Mouse (Mus musculus): ENCODE measurements around the gene Dicer1. TPM values are rescaled to one million over a fixed set of nuclear protein-coding genes. Genes with fewer than 3 reads are reported as not detected.

Gene Dicer1
- polyA plus RNA-seq (2015; fragmentation: Nextera tagmentation; extraction: Ambion mirVana), result 52.0 and 52.1 TPM in 2 replicates

DNA sequence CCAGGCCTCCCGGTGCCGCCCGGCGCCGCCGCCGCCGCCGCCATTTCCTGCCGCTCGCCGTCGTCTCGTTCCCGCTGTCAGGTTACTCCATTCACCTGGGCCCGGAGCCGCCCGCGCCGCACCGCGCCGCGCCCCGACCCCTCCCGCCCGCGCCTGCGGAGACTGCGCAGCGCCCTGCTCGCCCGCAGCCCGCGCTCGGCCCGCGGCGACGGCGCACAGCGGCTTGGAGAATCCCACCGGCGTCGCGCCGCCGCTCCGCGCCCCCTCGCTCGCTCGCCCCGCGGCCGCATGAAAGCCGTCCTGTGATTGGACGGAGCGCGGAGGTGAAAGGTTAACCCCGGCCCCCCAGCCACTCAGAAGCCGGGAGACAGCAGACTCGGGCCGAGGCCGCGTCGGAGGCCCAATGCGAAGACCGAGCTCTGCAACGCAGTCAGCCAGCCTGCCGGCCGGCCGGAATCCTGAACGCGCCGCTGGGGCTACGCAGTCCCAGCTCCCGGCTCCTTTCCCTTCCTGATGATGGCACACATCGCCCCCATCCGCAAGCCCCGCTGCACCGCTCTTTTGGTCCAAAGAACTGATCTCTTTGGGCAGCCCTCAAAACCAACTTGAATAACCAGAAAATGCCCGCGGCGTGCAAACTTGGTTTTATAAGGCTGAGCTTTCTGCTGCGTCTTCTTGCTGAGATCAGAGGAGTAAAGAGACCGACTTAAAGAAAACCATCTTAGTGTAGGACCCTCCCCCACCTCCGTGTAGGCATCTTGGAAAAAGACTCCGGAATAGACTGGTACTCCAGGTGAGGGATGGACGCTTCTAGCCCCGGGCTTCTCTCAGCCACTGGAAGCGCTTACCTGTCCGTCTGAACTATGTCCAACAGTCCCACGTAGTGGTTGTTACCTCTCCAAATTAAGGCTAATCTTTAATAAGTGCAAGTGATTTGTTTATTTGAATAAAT, at the start of gene Dicer1:
Dicer1 (minus strand) TSS at position 139 of the 952 bp plus-strand sequence.
- no peaks in the 10 kb centered on the region for H3K27me3 ChIP-seq
- peaks cover 47% of the 10 kb centered on the region for H3K4me1 ChIP-seq
- 0 out of 2 replicates have a peak, but pooled peaks cover 7% of the 10 kb centered on the region for H3K36me3 ChIP-seq (ENCODE audit: poor library complexity, severe bottlenecking)
- H3K4me3 ChIP-seq, result peak within 1 kb of the TSS; percentile 63
- H3K27ac ChIP-seq, result peak within 1 kb of the TSS; percentile 90
- H3K4me2 ChIP-seq, result peak within 1 kb of the TSS; percentile 76
- ATAC-seq, result peak; percentile 95
- no peaks in the 10 kb centered on the region for H3K9me3 ChIP-seq (replicated peaks)
- 1% methylated on average over 63 of the region's 94 CpGs for WGBS
- H3K9ac ChIP-seq, result peak within 1 kb of the TSS; percentile 97

DNA sequence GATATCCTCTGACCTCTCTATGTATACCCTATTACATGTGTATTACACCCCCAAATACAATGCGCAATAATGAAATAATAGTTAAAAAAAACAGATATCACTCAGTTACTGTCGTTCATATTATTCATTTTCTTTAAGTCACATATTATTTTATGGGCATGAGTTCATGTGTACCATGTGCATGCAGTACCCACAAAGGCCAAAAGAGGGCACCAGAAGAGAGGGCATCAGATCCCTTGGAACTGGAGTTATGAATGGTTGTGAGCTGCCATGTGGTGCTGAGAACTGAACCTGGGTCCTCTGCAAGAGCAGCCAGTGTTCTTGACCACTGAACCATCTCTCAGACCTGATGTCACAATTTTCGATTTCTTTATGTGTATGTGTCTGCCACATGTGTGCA, 47.6 kb upstream of the Dicer1 start:
- Histone ChIP-seq H3K27ac (no peak overlapping the region), H3K4me3 (no peak overlapping the region)

DNA sequence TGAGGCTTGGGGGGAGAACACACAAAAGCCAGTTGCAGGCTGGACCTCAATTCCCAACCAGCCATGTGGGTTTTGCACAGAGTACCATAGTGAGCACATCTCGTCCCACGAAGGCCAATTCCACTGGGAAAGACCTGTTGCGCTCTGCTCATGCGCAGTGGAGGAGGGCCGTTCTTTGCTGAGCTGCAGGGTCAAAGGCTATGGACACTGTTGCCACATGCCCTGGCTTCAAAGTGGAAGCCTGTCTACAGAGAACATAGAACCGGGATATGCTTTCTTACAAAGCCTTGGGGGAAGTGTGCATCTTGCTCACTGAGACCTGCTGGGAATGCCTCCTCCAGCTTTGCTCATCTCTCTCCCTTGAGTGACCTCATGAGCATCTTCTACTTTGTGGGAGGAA, 46.2 kb upstream of the Dicer1 start:
- Histone ChIP-seq H3K9me3 (replicated peaks) (peaks cover 16% of the 10 kb centered on the region), H3K36me3 (ENCODE audit: poor library complexity, severe bottlenecking) (peaks cover 18% of the 10 kb centered on the region; the same call in 1 of the 2 replicates), H3K27ac (no peak overlapping the region), H3K4me3 (no peak overlapping the region), H3K27me3 (no peaks in the 10 kb centered on the region), H3K4me1 (peaks cover 23% of the 10 kb centered on the region), H3K9ac (no peak overlapping the region), H3K4me2 (no peak overlapping the region)
- WGBS, result 96% methylated on average over 6 of the region's 6 CpGs
- no peak for ATAC-seq

More for the DNA sequence above, 47.6 kb upstream of the Dicer1 start:
- H3K4me1 ChIP-seq, result peaks cover 24% of the 10 kb centered on the region
- no peak overlapping the region for H3K4me2 ChIP-seq
- peaks cover 18% of the 10 kb centered on the region; the same call in 1 of the 2 replicates for H3K36me3 ChIP-seq (ENCODE audit: poor library complexity, severe bottlenecking)
- WGBS, result 96% methylated on average over 3 of the region's 3 CpGs
- no peak overlapping the region for H3K9ac ChIP-seq
- H3K9me3 ChIP-seq (replicated peaks), result peaks cover 16% of the 10 kb centered on the region
- no peak for ATAC-seq
- no peaks in the 10 kb centered on the region for H3K27me3 ChIP-seq

GRCm38 (mm10) chr12:104796635-104797378, 45.1 kb upstream of the Dicer1 start:
- no peak overlapping the region for H3K4me3 ChIP-seq

DNA sequence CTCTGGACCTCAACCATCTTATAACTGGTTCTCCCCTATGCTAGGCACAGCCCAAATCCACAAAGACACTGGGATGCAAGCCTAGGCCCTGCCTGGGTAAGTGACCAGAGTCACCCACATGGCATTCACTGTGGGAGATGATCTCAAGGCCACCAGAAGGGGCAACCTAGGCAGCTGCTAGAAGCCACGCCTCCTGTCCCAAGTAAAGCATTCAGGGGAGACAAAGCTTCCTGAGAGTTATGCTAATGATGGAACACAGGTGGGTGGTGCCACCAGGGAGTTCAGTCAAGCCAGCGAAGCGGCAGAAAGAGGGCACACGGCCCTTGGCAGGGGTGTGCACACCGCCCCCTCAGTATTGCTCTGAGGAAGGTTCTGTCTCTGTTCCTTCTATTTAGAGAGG, 43.2 kb upstream of the Dicer1 start:
- no peak overlapping the region for H3K4me3 ChIP-seq
- no peak overlapping the region for H3K9ac ChIP-seq
- H3K9me3 ChIP-seq (replicated peaks), result peaks cover 16% of the 10 kb centered on the region
- H3K36me3 ChIP-seq (ENCODE audit: poor library complexity, severe bottlenecking), result peaks cover 18% of the 10 kb centered on the region; the same call in 1 of the 2 replicates
- WGBS, result 32% methylated on average over 5 of the region's 5 CpGs
- ATAC-seq, result no peak
- H3K27me3 ChIP-seq, result no peaks in the 10 kb centered on the region
- H3K4me1 ChIP-seq, result 0 out of 2 replicates have a peak, but pooled peaks cover 6% of the 10 kb centered on the region
- H3K27ac ChIP-seq, result no peak overlapping the region
- H3K4me2 ChIP-seq, result no peak overlapping the region

More at GRCm38 (mm10) chr12:104796635-104797378, 45.1 kb upstream of the Dicer1 start:
- no peak for ATAC-seq
- WGBS, result 90% methylated on average over 11 of the region's 11 CpGs
- Histone ChIP-seq H3K9me3 (replicated peaks) (peaks cover 16% of the 10 kb centered on the region), H3K36me3 (ENCODE audit: poor library complexity, severe bottlenecking) (peaks cover 18% of the 10 kb centered on the region; the same call in 1 of the 2 replicates), H3K9ac (no peak overlapping the region), H3K4me2 (no peak overlapping the region), H3K27me3 (no peaks in the 10 kb centered on the region), H3K27ac (no peak overlapping the region), H3K4me1 (peaks cover 12% of the 10 kb centered on the region)

DNA sequence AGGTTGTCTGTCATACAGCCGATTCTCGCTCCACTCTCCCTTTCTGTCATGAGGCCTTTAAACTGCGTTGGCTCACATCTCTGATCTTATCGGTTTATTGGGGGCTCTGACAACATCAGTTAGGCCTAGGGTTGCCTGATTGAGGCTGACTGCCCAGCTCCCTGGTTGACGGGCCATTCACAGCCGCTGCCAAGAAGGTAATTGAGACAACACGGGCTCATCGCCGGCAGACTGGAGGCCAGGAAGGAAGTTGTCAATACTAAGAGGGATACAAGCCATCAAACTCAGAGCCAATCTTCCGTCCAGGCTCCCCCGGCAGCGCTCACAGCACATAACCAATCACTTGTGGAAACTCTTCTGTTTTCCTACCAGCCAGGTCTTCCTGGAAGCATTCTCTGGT, 41.7 kb upstream of the Dicer1 start:
- no peak overlapping the region for H3K4me3 ChIP-seq
- H3K9ac ChIP-seq, result no peak overlapping the region
- H3K27ac ChIP-seq, result no peak overlapping the region
- H3K4me1 ChIP-seq, result 0 out of 2 replicates have a peak, but pooled peaks cover 6% of the 10 kb centered on the region
- H3K27me3 ChIP-seq, result no peaks in the 10 kb centered on the region
- peaks cover 7% of the 10 kb centered on the region for H3K9me3 ChIP-seq (replicated peaks)
- ATAC-seq, result no peak
- no peak overlapping the region for H3K4me2 ChIP-seq
- H3K36me3 ChIP-seq (ENCODE audit: poor library complexity, severe bottlenecking), result peaks cover 8% of the 10 kb centered on the region; the same call in 1 of the 2 replicates
- 83% methylated on average over 12 of the region's 12 CpGs for WGBS

GRCm38 (mm10) chr12:104777603-104778002, 25.9 kb upstream of the Dicer1 start:
- H3K9ac ChIP-seq, result no peak overlapping the region
- no peaks in the 10 kb centered on the region for H3K9me3 ChIP-seq (replicated peaks)
- no peak overlapping the region for H3K27ac ChIP-seq
- H3K27me3 ChIP-seq, result no peaks in the 10 kb centered on the region
- WGBS, result 91% methylated on average over 1 of the region's 1 CpGs
- no peak overlapping the region for H3K4me3 ChIP-seq
- H3K4me1 ChIP-seq, result no peaks in the 10 kb centered on the region
- no peak for ATAC-seq
- H3K4me2 ChIP-seq, result no peak overlapping the region
- no peaks in the 10 kb centered on the region for H3K36me3 ChIP-seq (ENCODE audit: poor library complexity, severe bottlenecking)

DNA sequence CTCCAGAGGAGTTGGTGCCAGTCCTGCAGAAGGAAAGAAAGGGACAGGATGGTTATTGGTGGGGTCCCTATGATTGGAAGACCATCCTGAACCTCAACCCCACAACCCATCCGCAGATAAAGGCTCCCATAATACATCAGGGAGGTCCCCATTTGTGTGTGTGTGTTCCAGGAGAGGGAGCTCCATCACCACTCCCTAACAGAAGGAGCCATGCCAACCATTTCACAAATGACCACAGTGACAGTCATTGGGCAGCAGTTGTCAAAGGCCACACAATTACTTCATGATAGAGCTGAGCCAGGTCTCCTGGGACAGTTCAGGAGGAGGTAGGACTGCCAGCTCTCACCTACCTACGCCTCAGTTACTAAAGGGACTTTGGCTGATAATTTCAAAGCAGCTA, 20.2 kb upstream of the Dicer1 start:
- H3K36me3 ChIP-seq (ENCODE audit: poor library complexity, severe bottlenecking), result no peaks in the 10 kb centered on the region
- H3K9me3 ChIP-seq (replicated peaks), result no peaks in the 10 kb centered on the region
- H3K4me3 ChIP-seq, result no peak overlapping the region
- H3K4me1 ChIP-seq, result peaks cover 10% of the 10 kb centered on the region; the same call in 1 of the 2 replicates
- 83% methylated on average over 2 of the region's 2 CpGs for WGBS
- H3K27ac ChIP-seq, result no peak overlapping the region
- ATAC-seq, result no peak
- no peak overlapping the region for H3K9ac ChIP-seq
- H3K4me2 ChIP-seq, result no peak overlapping the region
- H3K27me3 ChIP-seq, result no peaks in the 10 kb centered on the region

GRCm38 (mm10) chr12:104769201-104769785, 17.5 kb upstream of the Dicer1 start:
- Histone ChIP-seq H3K9ac (no peak overlapping the region), H3K9me3 (replicated peaks) (no peaks in the 10 kb centered on the region), H3K27me3 (no peaks in the 10 kb centered on the region), H3K27ac (no peak overlapping the region), H3K4me2 (no peak overlapping the region), H3K36me3 (ENCODE audit: poor library complexity, severe bottlenecking) (no peaks in the 10 kb centered on the region), H3K4me1 (peaks cover 10% of the 10 kb centered on the region; the same call in 1 of the 2 replicates), H3K4me3 (no peak overlapping the region)
- 56% methylated on average over 10 of the region's 10 CpGs for WGBS
- no peak for ATAC-seq

GRCm38 (mm10) chr12:104767183-104767582, 15.4 kb upstream of the Dicer1 start:
- H3K4me3 ChIP-seq, result no peak overlapping the region
- H3K36me3 ChIP-seq (ENCODE audit: poor library complexity, severe bottlenecking), result no peaks in the 10 kb centered on the region
- 91% methylated on average over 4 of the region's 4 CpGs for WGBS
- no peaks in the 10 kb centered on the region for H3K27me3 ChIP-seq
- no peak overlapping the region for H3K27ac ChIP-seq
- peaks cover 15% of the 10 kb centered on the region for H3K4me1 ChIP-seq
- no peak overlapping the region for H3K9ac ChIP-seq
- no peak overlapping the region for H3K4me2 ChIP-seq
- no peaks in the 10 kb centered on the region for H3K9me3 ChIP-seq (replicated peaks)
- ATAC-seq, result no peak

- Histone ChIP-seq H3K4me1 (peaks cover 15% of the 10 kb centered on the region), H3K27ac (no peak overlapping the region), H3K27me3 (no peaks in the 10 kb centered on the region), H3K4me3 (no peak overlapping the region), H3K9me3 (replicated peaks) (no peaks in the 10 kb centered on the region), H3K4me2 (no peak overlapping the region), H3K9ac (no peak overlapping the region), H3K36me3 (ENCODE audit: poor library complexity, severe bottlenecking) (no peaks in the 10 kb centered on the region)
- no peak for ATAC-seq
- WGBS, result 89% methylated on average over 7 of the region's 7 CpGs
Measured at GRCm38 (mm10) chr12:104765761-104766160, 14.0 kb upstream of the Dicer1 start.
